Mouse (Mus musculus) hindbrain, embryonic 15.5 days (tissue): ENCODE results near the gene Zfp952. TPM values are rescaled to one million over a fixed set of nuclear protein-coding genes. Genes with fewer than 3 reads are reported as not detected.

ENCODE experiments used
- ATAC-seq: fragments of 200-750 bp; cut with Nextera tagmentation; 2 replicates; pipeline ENCODE4 v1.8.0; 2017; ENCODE audit warnings: low read depth, moderate number of reproducible peaks, moderate TSS enrichment; ENCODE audit not compliant: low FRiP score
- H3K27ac ChIP-seq: fragments of 300-500 bp; sonication (generic); replicated peaks from 2 replicates; pipeline ENCODE4 v1.5.1; 2015; ENCODE audit warnings: mild to moderate bottlenecking, inconsistent platforms
- H3K27me3 ChIP-seq: fragments of 300-500 bp; sonication (generic); 2 replicates; pipeline ENCODE4 v1.6.1; 2015; ENCODE audit warnings: control low read depth, inconsistent platforms
- H3K36me3 ChIP-seq: fragments of 300-500 bp; sonication (generic); 2 replicates; pipeline ENCODE4 v1.6.1; 2015; ENCODE audit warnings: control low read depth, inconsistent platforms
- H3K4me1 ChIP-seq: fragments of 300-500 bp; sonication (generic); replicated peaks from 2 replicates; pipeline ENCODE4 v1.6.1; 2015; ENCODE audit warnings: control low read depth, inconsistent platforms
- H3K4me2 ChIP-seq: fragments of 300-500 bp; sonication (generic); 2 replicates; pipeline ENCODE4 v1.6.1; 2015; ENCODE audit warnings: moderate library complexity, mild to moderate bottlenecking, inconsistent platforms
- H3K4me3 ChIP-seq: fragments of 300-500 bp; sonication (generic); 2 replicates; pipeline ENCODE4 v1.5.1; 2015; ENCODE audit warnings: mild to moderate bottlenecking, inconsistent platforms
- H3K9ac ChIP-seq: fragments of 300-500 bp; sonication (generic); 2 replicates; pipeline ENCODE4 v1.6.1; 2015; ENCODE audit warnings: inconsistent platforms
- H3K9me3 ChIP-seq: fragments of 300-500 bp; sonication (generic); 2 replicates; pipeline ENCODE4 v1.6.1; 2016; ENCODE audit warnings: control low read depth, inconsistent platforms
- WGBS: fragments of 180-500 bp; shearing (Covaris S2); methylation state at CpG from one replicate; pipeline ENCODE4 v1.1.7; 2015; 5-methylcytosine and 5-hydroxymethylcytosine counted together
- polyA plus RNA-seq: library from polyadenylated mRNA; unstranded; fragments of >200 nt; fragmentation: Nextera tagmentation; extraction: Ambion mirVana; gene quantifications from 2 replicates; pipeline ENCODE4 v1.2.1, GENCODE M21; 2015

Zfp952 gene
- polyA plus RNA-seq, result 18.3 and 19.1 TPM in 2 replicates

GRCm38 (mm10) chr17:32992699-32993474 lies at the start of gene Zfp952:
Gene Zfp952 (plus strand): TSS chr17:32993129.
- H3K27me3 ChIP-seq, result no peaks in the 10 kb centered on the region
- peak within 1 kb of the TSS; percentile 41 for H3K9ac ChIP-seq
- peaks cover 25% of the 10 kb centered on the region for H3K36me3 ChIP-seq
- peak within 1 kb of the TSS; percentile 75 for H3K4me2 ChIP-seq
- peak; percentile 98 for ATAC-seq
- no peaks in the 10 kb centered on the region for H3K9me3 ChIP-seq
- H3K4me1 ChIP-seq, result peaks cover 19% of the 10 kb centered on the region
- H3K4me3 ChIP-seq, result peak within 1 kb of the TSS; percentile 47
- H3K27ac ChIP-seq, result peak within 1 kb of the TSS; percentile 76
- WGBS, result 2% methylated on average over 21 of the region's 21 CpGs

- ATAC-seq, result no peak
- Histone ChIP-seq H3K4me3 (no peak overlapping the region), H3K9ac (no peak overlapping the region), H3K4me2 (no peak overlapping the region), H3K36me3 (no peaks in the 10 kb centered on the region), H3K27me3 (no peaks in the 10 kb centered on the region), H3K9me3 (no peaks in the 10 kb centered on the region), H3K27ac (no peak overlapping the region), H3K4me1 (peaks cover 14% of the 10 kb centered on the region)
- 90% methylated on average over 3 of the region's 3 CpGs for WGBS
These were observed 49.3 kb upstream of the Zfp952 start for GRCm38 (mm10) chr17:32943661-32944060.

GRCm38 (mm10) chr17:32944402-32945035 lies 48.4 kb upstream of the Zfp952 start:
- Histone ChIP-seq H3K9ac (no peak overlapping the region), H3K27me3 (no peaks in the 10 kb centered on the region), H3K9me3 (no peaks in the 10 kb centered on the region), H3K4me1 (peaks cover 14% of the 10 kb centered on the region), H3K4me2 (no peak overlapping the region), H3K27ac (no peak overlapping the region), H3K4me3 (no peak overlapping the region), H3K36me3 (no peaks in the 10 kb centered on the region)
- no peak for ATAC-seq
- WGBS, result 64% methylated on average over 3 of the region's 3 CpGs

- Histone ChIP-seq H3K4me3 (peak overlapping the region; percentile 47), H3K27me3 (no peaks in the 10 kb centered on the region), H3K27ac (no peak overlapping the region), H3K9me3 (no peaks in the 10 kb centered on the region), H3K4me1 (peaks cover 14% of the 10 kb centered on the region), H3K4me2 (peak overlapping the region; percentile 61), H3K9ac (peak overlapping the region; percentile 42), H3K36me3 (no peaks in the 10 kb centered on the region)
- 64% methylated on average over 9 of the region's 9 CpGs for WGBS
- no peak for ATAC-seq
These were observed 46.2 kb upstream of the Zfp952 start for GRCm38 (mm10) chr17:32946716-32947115.

GRCm38 (mm10) chr17:32947215-32947914 lies 45.6 kb upstream of the Zfp952 start, which contains the start of gene Cyp4f13:
Gene Cyp4f13 (minus strand): TSS chr17:32947402.
- Histone ChIP-seq H3K36me3 (no peaks in the 10 kb centered on the region), H3K9me3 (no peaks in the 10 kb centered on the region), H3K9ac (peak within 1 kb of the TSS; percentile 42), H3K4me1 (peaks cover 14% of the 10 kb centered on the region), H3K4me2 (peak within 1 kb of the TSS; percentile 61), H3K4me3 (peak within 1 kb of the TSS; percentile 47), H3K27ac (peak within 1 kb of the TSS; percentile 49), H3K27me3 (no peaks in the 10 kb centered on the region)
- WGBS, result 39% methylated on average over 12 of the region's 12 CpGs
- ATAC-seq, result peak; percentile 97

- no peak for ATAC-seq
- Histone ChIP-seq H3K4me1 (peaks cover 14% of the 10 kb centered on the region), H3K36me3 (no peaks in the 10 kb centered on the region), H3K9ac (no peak overlapping the region), H3K4me2 (no peak overlapping the region), H3K4me3 (no peak overlapping the region), H3K9me3 (no peaks in the 10 kb centered on the region), H3K27ac (no peak overlapping the region), H3K27me3 (no peaks in the 10 kb centered on the region)
- WGBS, result 89% methylated on average over 3 of the region's 3 CpGs
These were observed 42.8 kb upstream of the Zfp952 start for GRCm38 (mm10) chr17:32950136-32950535.

- H3K4me1 ChIP-seq, result peaks cover 14% of the 10 kb centered on the region
- no peak overlapping the region for H3K27ac ChIP-seq
- no peak for ATAC-seq
- 83% methylated on average over 11 of the region's 11 CpGs for WGBS
- no peaks in the 10 kb centered on the region for H3K27me3 ChIP-seq
- H3K9ac ChIP-seq, result no peak overlapping the region
- no peaks in the 10 kb centered on the region for H3K36me3 ChIP-seq
- H3K4me3 ChIP-seq, result no peak overlapping the region
- H3K4me2 ChIP-seq, result no peak overlapping the region
- no peaks in the 10 kb centered on the region for H3K9me3 ChIP-seq
These were observed 41.9 kb upstream of the Zfp952 start for GRCm38 (mm10) chr17:32951006-32951405.

GRCm38 (mm10) chr17:32951441-32951840 lies 41.5 kb upstream of the Zfp952 start:
- no peak for ATAC-seq
- Histone ChIP-seq H3K27ac (no peak overlapping the region), H3K4me3 (no peak overlapping the region), H3K9ac (no peak overlapping the region), H3K27me3 (no peaks in the 10 kb centered on the region), H3K9me3 (no peaks in the 10 kb centered on the region), H3K4me2 (no peak overlapping the region), H3K4me1 (peaks cover 11% of the 10 kb centered on the region), H3K36me3 (no peaks in the 10 kb centered on the region)
- 30% methylated on average over 16 of the region's 16 CpGs for WGBS

GRCm38 (mm10) chr17:32965253-32965622 lies 27.7 kb upstream of the Zfp952 start:
- 0% methylated on average over 14 of the region's 14 CpGs for WGBS

GRCm38 (mm10) chr17:32965623-32966290 lies 27.2 kb upstream of the Zfp952 start, which contains the start of gene Zfp472:
Gene Zfp472 (plus strand): TSS chr17:32965814.
- H3K27ac ChIP-seq, result peak within 1 kb of the TSS; percentile 84
- peaks cover 21% of the 10 kb centered on the region for H3K4me1 ChIP-seq
- H3K4me2 ChIP-seq, result peak within 1 kb of the TSS; percentile 91
- peak within 1 kb of the TSS; percentile 80 for H3K4me3 ChIP-seq
- under 1% methylated on average over 33 of the region's 33 CpGs for WGBS
- no peaks in the 10 kb centered on the region for H3K9me3 ChIP-seq
- peak within 1 kb of the TSS; percentile 70 for H3K9ac ChIP-seq
- H3K27me3 ChIP-seq, result no peaks in the 10 kb centered on the region
- ATAC-seq, result peak; percentile 100
- no peaks in the 10 kb centered on the region for H3K36me3 ChIP-seq

More at GRCm38 (mm10) chr17:32965253-32965622, 27.7 kb upstream of the Zfp952 start:
- no peaks in the 10 kb centered on the region for H3K9me3 ChIP-seq
- H3K27me3 ChIP-seq, result no peaks in the 10 kb centered on the region
- peak; percentile 86 for ATAC-seq
- no peaks in the 10 kb centered on the region for H3K36me3 ChIP-seq
- peak overlapping the region; percentile 91 for H3K4me2 ChIP-seq
- peak overlapping the region; percentile 70 for H3K9ac ChIP-seq
- peaks cover 21% of the 10 kb centered on the region for H3K4me1 ChIP-seq
- H3K4me3 ChIP-seq, result peak overlapping the region; percentile 80
- peak overlapping the region; percentile 84; the same call in 1 of the 2 replicates for H3K27ac ChIP-seq

GRCm38 (mm10) chr17:32981361-32981760 lies 11.6 kb upstream of the Zfp952 start:
- no peaks in the 10 kb centered on the region for H3K9me3 ChIP-seq
- no peak overlapping the region for H3K4me3 ChIP-seq
- H3K36me3 ChIP-seq, result peaks cover 36% of the 10 kb centered on the region
- H3K27ac ChIP-seq, result no peak overlapping the region
- no peak overlapping the region for H3K4me2 ChIP-seq
- no peak for ATAC-seq
- no peaks in the 10 kb centered on the region for H3K27me3 ChIP-seq
- no peaks in the 10 kb centered on the region for H3K4me1 ChIP-seq
- WGBS, result 92% methylated on average over 4 of the region's 4 CpGs
- H3K9ac ChIP-seq, result no peak overlapping the region
